Mouse (Mus musculus): ENCODE results near the gene Pcyt1b. TPM values are rescaled to one million over a fixed set of nuclear protein-coding genes. Genes with fewer than 3 reads are reported as not detected.

Gene Pcyt1b
- total RNA-seq, 2 experiments from 2014 or later: 0.90 to 0.91 TPM

DNA sequence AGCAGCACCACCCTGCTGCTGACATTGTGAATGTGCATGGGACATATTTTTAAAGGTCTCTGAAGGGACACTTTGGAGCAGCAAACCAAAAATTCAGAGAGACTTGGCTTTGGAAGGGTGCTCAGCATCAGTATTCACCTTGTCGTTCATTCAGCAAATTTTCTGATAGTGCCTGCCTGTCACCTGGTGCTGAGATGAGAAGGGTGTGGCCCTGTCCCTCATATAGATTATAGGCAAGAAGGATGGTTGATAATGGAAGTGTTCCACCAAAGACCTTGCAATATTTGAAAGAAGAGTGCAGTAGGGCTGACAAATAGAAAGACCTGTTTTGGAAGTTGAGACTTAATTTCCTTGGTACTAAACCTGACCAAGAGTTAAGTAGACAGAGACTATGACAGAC is 74.9 kb downstream of the Pcyt1b start:
- intact Hi-C loops (cut with DNase I; ENCODE audit: low total_unique reads): no loop called here
- no peak for DNase-seq

DNA sequence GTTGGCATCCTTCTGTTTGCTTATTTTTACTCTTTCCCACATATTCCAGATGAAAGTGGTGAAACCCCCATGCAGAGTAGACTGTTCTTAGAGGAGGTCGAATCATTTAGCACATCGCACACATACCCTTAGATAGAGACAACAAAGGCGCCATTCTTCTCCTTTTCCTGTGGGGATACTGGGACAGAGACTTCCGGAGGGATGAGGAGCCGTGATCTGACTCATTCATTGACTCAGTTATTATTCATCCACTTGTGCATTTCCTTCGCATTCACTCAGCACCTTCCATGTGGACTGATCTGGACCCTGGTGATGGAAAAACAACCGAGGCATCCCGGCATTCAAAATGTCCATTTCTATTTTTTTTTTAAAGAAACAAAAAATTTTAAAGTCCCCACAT is 76.2 kb downstream of the Pcyt1b start:
- intact Hi-C loops (cut with DNase I; ENCODE audit: low total_unique reads): no loop called here
- no peak for DNase-seq

DNA sequence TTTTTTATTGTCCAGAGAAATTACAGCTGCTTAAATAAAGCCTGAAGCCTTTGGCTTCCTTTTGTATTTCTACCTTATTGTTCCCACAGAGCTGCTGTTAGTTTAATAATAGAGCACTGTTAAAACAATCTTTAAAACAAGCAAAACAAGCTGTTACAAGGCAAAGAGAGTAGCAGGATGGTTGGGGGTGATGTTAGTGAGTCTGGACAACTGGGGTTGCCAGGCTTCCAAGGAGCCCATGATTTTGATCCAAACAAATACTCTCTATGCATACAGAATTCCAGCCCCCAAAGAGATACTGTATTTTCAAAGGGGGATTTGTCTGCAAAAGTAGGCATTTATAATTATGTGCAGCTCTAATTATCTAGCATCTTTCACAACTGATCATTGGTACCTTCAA is 77.7 kb downstream of the Pcyt1b start:
- no peak for DNase-seq
- intact Hi-C loops (cut with DNase I; ENCODE audit: low total_unique reads): no loop called here

DNA sequence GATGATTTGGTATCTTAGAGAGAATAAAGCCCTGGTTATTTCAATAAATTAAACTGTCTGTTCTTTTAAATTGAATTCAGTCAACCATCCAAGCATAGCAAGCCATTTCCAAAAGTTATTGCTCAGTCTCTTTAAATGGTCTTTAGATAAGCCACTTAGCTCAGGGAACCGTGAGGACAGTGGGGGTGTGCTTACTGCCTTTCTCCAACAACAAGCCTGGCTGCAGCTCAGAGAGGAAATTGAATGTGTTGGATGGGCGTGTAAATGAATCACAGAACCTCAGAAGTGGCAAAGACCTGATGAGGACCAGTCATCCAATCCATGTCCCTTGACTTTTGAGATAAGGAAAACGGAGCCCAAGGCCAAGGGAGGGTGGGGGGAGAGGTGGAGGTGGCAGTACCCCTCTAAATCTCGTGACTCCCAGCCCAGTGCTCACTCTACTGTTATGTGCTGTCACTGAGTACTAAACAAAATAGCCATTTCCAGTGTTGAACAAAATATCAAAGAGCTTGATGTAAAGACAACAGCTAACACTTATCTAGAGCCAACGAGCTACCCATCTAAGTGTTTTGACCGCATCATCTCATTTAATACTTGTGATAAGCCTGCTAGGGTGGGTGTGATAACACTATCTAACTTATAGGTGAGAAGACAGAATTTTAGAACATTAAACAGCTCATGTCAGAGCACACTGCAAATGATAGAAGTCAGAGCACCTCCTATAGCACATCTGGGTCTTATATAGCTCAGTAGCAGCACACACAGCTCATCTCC is 78.5 kb downstream of the Pcyt1b start:
- no peak for DNase-seq
- intact Hi-C loops (cut with DNase I; ENCODE audit: low total_unique reads): no loop called here

DNA sequence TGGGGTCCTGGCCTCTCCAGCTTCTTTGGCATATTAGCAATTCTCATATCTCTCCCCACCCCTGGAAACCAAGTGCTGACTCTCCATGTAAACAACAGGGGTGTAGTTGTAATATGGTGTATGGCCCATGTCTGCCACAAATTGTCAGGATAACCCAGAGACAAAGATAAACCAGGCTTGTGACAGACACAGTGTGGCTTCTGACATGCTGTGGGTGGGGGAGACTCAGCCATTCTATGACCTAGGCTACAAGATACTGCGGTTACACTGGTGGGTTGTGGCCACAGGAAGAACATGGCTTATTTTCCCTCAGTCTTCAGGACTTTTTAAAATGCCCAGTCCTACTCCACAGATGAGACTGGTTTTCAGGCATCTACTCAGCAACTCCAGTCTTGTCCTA is 94.5 kb downstream of the Pcyt1b start:
- DNase-seq: no peak
- intact Hi-C loops (cut with DNase I; ENCODE audit: low total_unique reads): no loop called here

GRCm38 (mm10) chrX:93750566-93750965 is 95.9 kb downstream of the Pcyt1b start:
- no peak for DNase-seq
- intact Hi-C loops (cut with DNase I; ENCODE audit: low total_unique reads): no loop called here

DNA sequence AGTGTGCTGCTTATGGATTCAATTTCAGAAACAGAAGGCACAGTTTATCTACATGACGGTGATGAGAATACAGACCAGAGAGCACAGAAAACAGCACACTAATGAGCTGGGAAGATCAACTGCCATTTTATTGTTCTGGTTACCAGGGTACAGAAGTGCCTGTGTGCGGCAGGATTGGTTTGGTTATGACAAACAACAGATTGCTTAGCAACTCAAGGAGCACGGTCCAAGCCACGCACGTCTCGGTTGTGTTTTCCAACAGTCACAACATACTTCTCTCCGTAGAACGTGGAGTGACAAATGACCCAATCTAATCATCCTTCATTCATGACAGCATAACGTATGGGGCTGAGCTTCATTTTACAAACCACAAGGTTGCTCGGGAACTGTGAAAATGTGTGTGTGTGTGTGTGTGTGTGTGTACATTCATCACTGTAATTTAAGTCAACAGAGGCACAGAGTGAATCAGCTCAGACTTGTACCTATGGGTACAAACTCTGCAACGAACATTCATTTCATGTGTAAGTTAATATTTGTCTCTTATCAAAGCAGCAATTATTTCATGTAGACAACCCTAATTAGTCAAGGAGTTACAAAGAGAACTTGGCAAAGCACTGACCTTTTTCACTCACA is 100.7 kb downstream of the Pcyt1b start:
- DNase-seq: no peak
- intact Hi-C loops (cut with DNase I; ENCODE audit: low total_unique reads): no loop called here

- no peak for DNase-seq
- intact Hi-C loops (cut with DNase I; ENCODE audit: low total_unique reads): no loop called here
Measured at GRCm38 (mm10) chrX:93756867-93757455, 102.3 kb downstream of the Pcyt1b start.

GRCm38 (mm10) chrX:93760770-93761169 is 106.1 kb downstream of the Pcyt1b start:
- DNase-seq: no peak
- intact Hi-C loops (cut with DNase I; ENCODE audit: low total_unique reads): no loop called here

DNA sequence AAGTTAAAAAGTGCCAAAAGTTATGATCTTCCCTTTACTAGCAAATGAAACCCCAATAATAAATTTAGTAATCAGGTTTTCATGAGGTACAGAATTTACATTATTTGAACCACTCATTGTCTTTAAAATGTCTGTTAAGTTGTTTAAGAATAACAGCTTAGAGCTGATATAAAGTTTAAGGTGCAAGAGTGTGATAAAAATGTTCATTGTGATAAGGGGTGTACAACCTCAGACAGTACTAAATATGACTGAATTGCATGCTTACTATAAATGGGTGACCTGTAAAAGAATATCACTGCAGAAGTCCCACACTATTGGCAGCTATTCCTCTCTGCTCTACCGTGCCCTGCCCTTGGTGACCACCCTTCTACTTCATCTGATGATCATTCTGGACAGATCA is 134.9 kb downstream of the Pcyt1b start:
- intact Hi-C loops (cut with DNase I; ENCODE audit: low total_unique reads): no loop called here

DNA sequence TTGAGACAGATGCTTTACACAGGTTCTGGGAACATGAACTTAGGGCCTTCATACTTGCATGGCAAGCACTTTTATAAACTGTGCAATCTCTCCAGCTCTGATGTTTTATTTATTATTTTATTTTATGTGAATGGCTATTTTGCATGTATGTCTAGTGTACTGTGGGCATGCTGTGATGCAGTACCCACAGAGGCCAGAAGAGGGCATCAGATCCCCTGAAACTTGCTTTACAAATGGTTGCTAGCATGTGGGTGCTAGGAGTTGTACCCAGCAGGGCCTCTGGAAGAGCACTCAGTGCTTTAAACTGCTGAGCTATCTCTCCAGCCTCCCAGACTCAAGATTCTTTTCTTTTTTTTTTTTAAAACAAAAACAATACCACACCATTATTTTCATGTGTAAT is 138.5 kb downstream of the Pcyt1b start:
- intact Hi-C loops (cut with DNase I; ENCODE audit: low total_unique reads): loop anchor here (5.0 kb wide), 1 partner anchor 99 kb away; no protein-coding TSS in a partner anchor
- no peak for DNase-seq

More for the DNA sequence above, 134.9 kb downstream of the Pcyt1b start:
- DNase-seq: no peak

Other genes starting within 250 kb of the Pcyt1b start
- gene Pola1, start 22.7 kb upstream of the Pcyt1b start, total RNA-seq (2021): 1 to 10 TPM; 3.7 to 4.3 TPM
- 1 to 10 TPM; 4.3 to 5.2 TPM for gene Pdk3, start 177.3 kb downstream of the Pcyt1b start, total RNA-seq (2021)

Data from gastrocnemius, postnatal 14 days (tissue).